7 mouse cellular contexts compared by ENCODE assay signal in genomic region chr2:168229116-168230025, GRCm38 (mm10). TPM values are rescaled to one million over a fixed set of nuclear protein-coding genes. Genes with fewer than 3 reads are reported as not detected.
DNase-seq lines count a peak whose midpoint lies in the region; ATAC-seq and TF ChIP-seq lines count a peak whose summit lies in the region.

No protein-coding gene starts in this region.

- peak; percentile 36; the same call in 1 of the 2 replicates for ATAC-seq in liver, embryonic 14.5 days (ENCODE audit: insufficient read depth)

- H3K4me2 ChIP-seq in liver, embryonic 14.5 days (ENCODE audit: low read depth) = peak overlapping the region; percentile 99

- H3K36me3 ChIP-seq in ES-E14 (ENCODE audit: control insufficient read depth, insufficient read depth, low read length, poor library complexity, severe bottlenecking) = peaks cover 15% of the 10 kb centered on the region
- H3K36me3 ChIP-seq in heart, adult 2 months (ENCODE audit: control insufficient read depth, insufficient read depth, low read length) = peaks cover 2% of the 10 kb centered on the region
- H3K36me3 ChIP-seq in liver, embryonic 14.5 days (replicated peaks; ENCODE audit: control insufficient read depth, insufficient read depth, low read depth) = peaks cover 32% of the 10 kb centered on the region

- H3K27ac ChIP-seq in ES-E14 (ENCODE audit: insufficient read depth, low read depth, low read length, poor library complexity, severe bottlenecking) = 0 out of 2 replicates have a peak overlapping the region, but pooled peaks have one; percentile 90
- H3K27ac ChIP-seq in heart, adult 2 months = peak overlapping the region; percentile 99
- peak overlapping the region; percentile 4 for H3K27ac ChIP-seq in liver, embryonic 14.5 days

- peak overlapping the region; percentile 95 for H3K9ac ChIP-seq in ES-E14 (ENCODE audit: insufficient read depth, low read depth, low read length, poor library complexity, severe bottlenecking)
- peak overlapping the region; percentile 78 for H3K9ac ChIP-seq in heart, adult 2 months (ENCODE audit: low read depth, low read length)
- peak overlapping the region; percentile 94 for H3K9ac ChIP-seq in liver, embryonic 14.5 days (replicated peaks)

- in situ Hi-C loops in ES-E14 (cut with MboI; ENCODE audit: low sequenced_read_pairs in 2 of 2, unreplicated experiment in 2 of 2) = no loop called here

- H3K27me3 ChIP-seq in heart, adult 2 months (ENCODE audit: control insufficient read depth, insufficient read depth, low read length) = no peaks in the 10 kb centered on the region
- no peaks in the 10 kb centered on the region for H3K27me3 ChIP-seq in liver, embryonic 14.5 days (ENCODE audit: control insufficient read depth, insufficient read depth, low read length)

- intact Hi-C loops in heart, adult 2 months (cut with DNase I) = loop anchor here (1.0 kb wide), 1 partner anchor 22 kb away; the partner anchor contains the start of gene Adnp

- H3K79me2 ChIP-seq in heart, adult 2 months (replicated peaks; ENCODE audit: control insufficient read depth, insufficient read depth, low read length) = peaks cover 9% of the 10 kb centered on the region; the same call in 1 of the 2 replicates

- no peak for TF ChIP-seq POLR2A in heart, adult 2 months (IDR thresholded peaks at IDR 0.05; ENCODE audit: insufficient read depth, low read depth, low read length)

- peak overlapping the region; percentile 75 to 96 for H3K4me3 ChIP-seq in ES-E14 (ENCODE audit: insufficient read depth in 1 of 2, low read depth in 1 of 2, low read length in 2 of 2, poor library complexity in 1 of 2, severe bottlenecking in 1 of 2)
- peak overlapping the region; percentile 94 for H3K4me3 ChIP-seq in heart, adult 2 months
- peak overlapping the region; percentile 70 to 95 for H3K4me3 ChIP-seq in liver, embryonic 14.5 days (ENCODE audit: insufficient read depth in 1 of 2, low read depth in 2 of 2, low read length in 2 of 2)

- no peaks in the 10 kb centered on the region for H3K9me3 ChIP-seq in ES-E14 (ENCODE audit: control insufficient read depth, insufficient read depth, low read depth, low read length)
- H3K9me3 ChIP-seq in liver, embryonic 14.5 days (ENCODE audit: control insufficient read depth, low read length) = no peaks in the 10 kb centered on the region

- 11% methylated on average over 41 of the region's 41 CpGs for WGBS in heart, adult 2 months
- WGBS in liver, embryonic 14.5 days (ENCODE audit: insufficient replicate concordance) = 10% methylated on average over 41 of the region's 41 CpGs

- DNase-seq in A20 (ENCODE audit: low read depth, low spot score) (peak; percentile 68), ES-E14 (ENCODE audit: low read depth, low spot score) (no peak)
- peak; percentile 50 for DNase-seq in cerebellum, adult 9-10 months
- no peak for DNase-seq in heart, adult 2 months
- DNase-seq in kidney, adult 18-20 months = peak; percentile 61
- DNase-seq in liver, embryonic 14.5 days (ENCODE audit: low read depth in 3 of 3, low spot score in 3 of 3) = no peak
- DNase-seq in naive thymus-derived CD4-positive, alpha-beta T cell, adult 2 months (ENCODE audit: low read depth) = peak; percentile 65

- TF ChIP-seq CTCF in heart, adult 2 months (IDR thresholded peaks at IDR 0.05) = no peak
- no peak for TF ChIP-seq CTCF in liver, embryonic 14.5 days (IDR thresholded peaks at IDR 0.05; ENCODE audit: low read depth)

- no peaks in the 10 kb centered on the region; a peak in 1 of 4 replicates for H3K4me1 ChIP-seq in ES-E14 (ENCODE audit: control insufficient read depth in 2 of 2, insufficient read depth in 2 of 2, low read length in 2 of 2, poor library complexity in 1 of 2)
- H3K4me1 ChIP-seq in heart, adult 2 months (ENCODE audit: control insufficient read depth, insufficient read depth, low read length) = peaks cover 5% of the 10 kb centered on the region
- peaks cover 21% of the 10 kb centered on the region in 2 experiments for H3K4me1 ChIP-seq in liver, embryonic 14.5 days (replicated peaks; ENCODE audit: control insufficient read depth in 2 of 2, insufficient read depth in 2 of 2, low read length in 1 of 2)

- no peak for TF ChIP-seq EP300 in heart, adult 2 months (IDR thresholded peaks at IDR 0.05; ENCODE audit: insufficient read depth, low read depth, low read length)
- TF ChIP-seq EP300 in liver, embryonic 14.5 days (IDR thresholded peaks at IDR 0.05; ENCODE audit: low read depth) = no peak

TF ChIP-seq in ES-E14, 5 proteins besides CTCF, POLR2A, EP300 and RAD21:
- TF ChIP-seq ZNF384 (IDR thresholded peaks at IDR 0.05; ENCODE audit: low read depth, low read length) (no peak), CHD2 (IDR thresholded peaks at IDR 0.05; ENCODE audit: low read depth, low read length) (no peak), MAFK (IDR thresholded peaks at IDR 0.05; ENCODE audit: insufficient read depth, low read depth, low read length) (no peak), ZC3H11A (IDR thresholded peaks at IDR 0.05; ENCODE audit: borderline replicate concordance, low read depth, low read length) (no peak), HCFC1 (IDR thresholded peaks at IDR 0.05; ENCODE audit: borderline replicate concordance, insufficient read depth, low read length) (no peak)

RNA-seq across cellular contexts. Expression of gene Gm20716, which starts 0.8 kb away (rescaled TPM):
- 37.3 and 41.7 TPM in 2 replicates for total RNA-seq in ES-E14 (2012; rRNA removed)
- total RNA-seq in heart, adult 2 months (2021) = 10 to 100 TPM; 11.5 to 14.7 TPM
- polyA plus RNA-seq in heart, adult 2 months (2012; rRNA removed) = 4.4 and 15.9 TPM in 2 replicates
- 4.9 and 8.5 TPM in 2 replicates for polyA plus RNA-seq in liver, embryonic 14.5 days (2012; rRNA removed)
- 4.4 and 4.7 TPM in 2 replicates for polyA plus RNA-seq in liver, embryonic 14.5 days (2014; fragmentation: Nextera tagmentation; extraction: Ambion mirVana)

RNA-seq across cellular contexts. Expression of gene Dpm1, which starts 1.0 kb away (rescaled TPM):
- total RNA-seq in ES-E14 (2012; rRNA removed) = 40.1 and 47.3 TPM in 2 replicates
- total RNA-seq in heart, adult 2 months (2021) = 10 to 100 TPM; 77.6 to 88.1 TPM
- 15.8 and 25.5 TPM in 2 replicates for polyA plus RNA-seq in heart, adult 2 months (2012; rRNA removed)
- 4.2 and 23.2 TPM in 2 replicates for polyA plus RNA-seq in liver, embryonic 14.5 days (2012; rRNA removed)
- polyA plus RNA-seq in liver, embryonic 14.5 days (2014; fragmentation: Nextera tagmentation; extraction: Ambion mirVana) = 77.8 and 79.2 TPM in 2 replicates

RNA-seq across cellular contexts. Expression of gene Mocs3, which starts 1.1 kb away (rescaled TPM):
- total RNA-seq in ES-E14 (2012; rRNA removed) = 10.7 and 12.1 TPM in 2 replicates
- 1 to 10 TPM; 7.7 to 8.7 TPM for total RNA-seq in heart, adult 2 months (2021)
- 4.0 TPM in 2 replicates for polyA plus RNA-seq in heart, adult 2 months (2012; rRNA removed)
- 4.5 and 4.9 TPM in 2 replicates for polyA plus RNA-seq in liver, embryonic 14.5 days (2012; rRNA removed)
- 3.6 and 3.8 TPM in 2 replicates for polyA plus RNA-seq in liver, embryonic 14.5 days (2014; fragmentation: Nextera tagmentation; extraction: Ambion mirVana)

RNA-seq across cellular contexts. Expression of gene Adnp, which starts 22.5 kb away (rescaled TPM):
- total RNA-seq in ES-E14 (2012; rRNA removed) = 13.2 and 15.9 TPM in 2 replicates
- total RNA-seq in heart, adult 2 months (2021) = 10 to 100 TPM; 29.6 to 30.7 TPM
- 7.4 and 11.2 TPM in 2 replicates for polyA plus RNA-seq in heart, adult 2 months (2012; rRNA removed)
- 6.6 and 7.5 TPM in 2 replicates for polyA plus RNA-seq in liver, embryonic 14.5 days (2012; rRNA removed)
- polyA plus RNA-seq in liver, embryonic 14.5 days (2014; fragmentation: Nextera tagmentation; extraction: Ambion mirVana) = 0.51 and 1.6 TPM in 2 replicates

RNA-seq across cellular contexts. Expression of gene Kcng1, which starts 52.2 kb away (rescaled TPM):
- 1.3 and 1.9 TPM in 2 replicates for total RNA-seq in ES-E14 (2012; rRNA removed)
- total RNA-seq in heart, adult 2 months (2021) = not detected
- polyA plus RNA-seq in heart, adult 2 months (2012; rRNA removed) = 0.04 TPM in 1 of 2 replicates, not detected in the other
- polyA plus RNA-seq in liver, embryonic 14.5 days (2012; rRNA removed) = 0.02 and 0.05 TPM in 2 replicates
- polyA plus RNA-seq in liver, embryonic 14.5 days (2014; fragmentation: Nextera tagmentation; extraction: Ambion mirVana) = 0.09 and 0.10 TPM in 2 replicates

Comparison
In these comparisons a context has a peak if more than half of its experiments do, and no peak if none do; other contexts are left out.
1. DNase-seq: peak in A20 (single experiment), cerebellum, adult 9-10 months (single experiment), kidney, adult 18-20 months (single experiment) and naive thymus-derived CD4-positive, alpha-beta T cell, adult 2 months (single experiment); none in ES-E14 (single experiment), heart, adult 2 months (0 of 2) and liver, embryonic 14.5 days (0 of 3).
2. H3K27ac ChIP-seq: peak in every context shown above with its lines; median percentile 99 in heart, adult 2 months; 90 in ES-E14; 4 in liver, embryonic 14.5 days.
3. Peak in every context shown above with its lines, with median percentiles within 50 percentile points of each other: H3K4me3 ChIP-seq and H3K9ac ChIP-seq.